Mouse (Mus musculus): ENCODE data around the gene Vill.
A peak's percentile ranks its signal among the peaks of the same experiment; 100 is the strongest.

Gene Vill

DNA sequence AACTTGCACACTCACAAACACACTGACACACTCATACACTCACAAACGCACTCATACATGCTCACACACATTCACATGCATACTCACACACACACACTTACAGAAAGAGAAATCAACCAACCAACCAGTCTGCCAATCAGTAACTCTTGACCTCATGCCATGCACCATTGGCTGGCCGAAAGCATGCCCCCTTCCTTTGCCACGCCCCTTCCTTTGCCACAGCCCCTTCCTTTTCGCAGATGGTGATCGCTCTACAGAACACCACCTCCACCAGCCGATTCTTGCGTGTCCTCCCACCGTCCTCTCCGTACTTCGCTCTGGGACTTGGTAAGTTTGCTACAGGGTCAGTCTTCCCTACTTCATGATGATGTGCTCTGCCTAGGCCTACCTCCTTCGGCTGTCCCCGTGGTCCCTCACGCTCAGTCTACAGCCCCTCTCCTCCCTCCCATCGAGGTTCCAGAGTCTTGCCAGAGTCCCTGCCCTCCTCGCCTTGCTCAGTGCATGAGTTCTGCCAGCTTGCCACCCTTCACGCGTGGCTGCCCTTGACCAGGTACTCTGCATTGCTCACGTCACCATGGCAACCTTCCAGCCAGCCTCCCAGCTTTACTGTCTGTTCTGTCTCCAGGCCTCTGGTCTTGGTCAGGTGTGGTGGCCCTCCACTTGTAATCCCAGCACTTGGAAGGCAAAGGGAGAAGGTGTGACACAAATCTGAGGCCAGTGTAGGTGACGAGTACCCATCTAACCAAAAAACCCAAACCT is 67.0 kb downstream of the Vill start:
- DNase-seq, result peak; percentile 80 to 89

DNA sequence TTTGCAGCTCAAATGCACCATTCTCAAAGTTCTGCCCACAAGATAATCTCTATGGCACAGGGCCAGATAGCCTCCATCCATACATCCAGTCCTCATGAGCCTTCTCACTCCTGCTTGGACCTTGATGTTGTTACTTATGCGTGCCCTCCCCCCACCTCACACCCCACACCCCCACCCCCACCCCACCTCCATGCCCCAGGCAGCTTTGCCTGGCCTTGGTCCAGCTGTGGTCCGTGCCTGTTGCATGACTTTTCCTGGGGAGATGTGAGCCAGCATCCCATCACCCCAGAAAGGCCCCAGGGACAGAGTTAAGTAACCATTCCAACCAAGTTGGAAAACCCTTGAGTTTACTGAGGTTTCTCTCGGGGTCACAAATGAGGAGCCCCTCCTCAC is 67.6 kb downstream of the Vill start:
- peak in 1 of 2 experiments; percentile 30 for DNase-seq
